Mouse (Mus musculus) lung, postnatal 0 days (tissue): ENCODE data around the gene Lrrc56. TPM values are rescaled to one million over a fixed set of nuclear protein-coding genes. Genes with fewer than 3 reads are reported as not detected.

Experiments
- ATAC-seq: fragments of 200-750 bp; cut with Nextera tagmentation; 2 replicates; pipeline ENCODE4 v1.8.0; 2017; ENCODE audit warnings: moderate library complexity
- DNase-seq: peaks from one replicate; pipeline ENCODE4 v3.0.0-alpha.2; 2016; ENCODE audit warnings: low spot score
- H3K27ac ChIP-seq: fragments of 300-500 bp; sonication (generic); 2 replicates; pipeline ENCODE4 v1.5.1; 2014; ENCODE audit warnings: antibody characterized with exemption, mild to moderate bottlenecking, low read length, mixed read lengths
- H3K27me3 ChIP-seq: fragments of 300-500 bp; sonication (generic); replicated peaks from 2 replicates; pipeline ENCODE4 v1.6.1; 2014; ENCODE audit warnings: low read length, mixed read lengths; ENCODE audit not compliant: insufficient read depth
- H3K36me3 ChIP-seq: fragments of 300-500 bp; sonication (generic); 2 replicates; pipeline ENCODE4 v1.6.1; 2014; ENCODE audit warnings: low read length, mixed read lengths; ENCODE audit not compliant: insufficient read depth
- H3K4me1 ChIP-seq: fragments of 300-500 bp; sonication (generic); 2 replicates; pipeline ENCODE4 v1.6.1; 2014; ENCODE audit warnings: antibody characterized with exemption, low read depth, low read length, mixed read lengths; ENCODE audit not compliant: insufficient read depth
- H3K4me2 ChIP-seq: fragments of 300-500 bp; sonication (generic); replicated peaks from 2 replicates; pipeline ENCODE4 v1.6.1; 2014; ENCODE audit warnings: low read depth, mild to moderate bottlenecking, low read length, moderate library complexity, mixed read lengths
- H3K4me3 ChIP-seq: fragments of 300-500 bp; sonication (generic); 2 replicates; pipeline ENCODE4 v1.5.1; 2014; ENCODE audit warnings: low read depth, low read length
- H3K9ac ChIP-seq: fragments of 300-500 bp; sonication (generic); replicated peaks from 2 replicates; pipeline ENCODE4 v1.6.1; 2014; ENCODE audit warnings: low read depth, mild to moderate bottlenecking
- H3K9me3 ChIP-seq: fragments of 300-500 bp; sonication (generic); 2 replicates; pipeline ENCODE4 v1.6.1; 2016; ENCODE audit warnings: low read length, mixed read lengths
- CTCF ChIP-seq: IDR thresholded peaks from 2 replicates; pipeline ENCODE4 v1.5.1; 2016; ENCODE audit warnings: antibody characterized with exemption, mild to moderate bottlenecking
- EP300 ChIP-seq: IDR thresholded peaks from 2 replicates; pipeline ENCODE4 v1.6.1; 2016; ENCODE audit warnings: antibody characterized with exemption, mild to moderate bottlenecking, control low read depth
- WGBS: fragments of 180-500 bp; shearing (Covaris S2); extraction: QIAGEN DNeasy Blood & Tissue Kit; methylation state at CpG from one replicate; pipeline ENCODE4 v1.1.7; 2014; 5-methylcytosine and 5-hydroxymethylcytosine counted together
- polyA plus RNA-seq: library from polyadenylated mRNA; unstranded; fragments of >200 nt; fragmentation: Nextera tagmentation; extraction: Ambion mirVana; gene quantifications from 2 replicates; pipeline ENCODE4 v1.2.1, GENCODE M21; 2015

Gene Lrrc56
- polyA plus RNA-seq, 1 experiment from 2014 or later = 6.8 TPM

GRCm38 (mm10) chr7:141218141-141218540 is 24.2 kb downstream of the Lrrc56 start:
- no peaks in the 10 kb centered on the region for H3K9me3 ChIP-seq
- ATAC-seq (no peak), DNase-seq (no peak)
- peaks cover 29% of the 10 kb centered on the region for H3K4me1 ChIP-seq
- TF ChIP-seq EP300 (no peak), CTCF (no peak)
- peak overlapping the region; percentile 97; the same call in 1 of the 2 replicates for H3K4me2 ChIP-seq
- no peak overlapping the region for H3K27ac ChIP-seq
- H3K36me3 ChIP-seq = no peaks in the 10 kb centered on the region
- H3K4me3 ChIP-seq = no peak overlapping the region
- WGBS = 63% methylated on average over 3 of the region's 3 CpGs
- no peak overlapping the region for H3K9ac ChIP-seq
- no peaks in the 10 kb centered on the region for H3K27me3 ChIP-seq

DNA sequence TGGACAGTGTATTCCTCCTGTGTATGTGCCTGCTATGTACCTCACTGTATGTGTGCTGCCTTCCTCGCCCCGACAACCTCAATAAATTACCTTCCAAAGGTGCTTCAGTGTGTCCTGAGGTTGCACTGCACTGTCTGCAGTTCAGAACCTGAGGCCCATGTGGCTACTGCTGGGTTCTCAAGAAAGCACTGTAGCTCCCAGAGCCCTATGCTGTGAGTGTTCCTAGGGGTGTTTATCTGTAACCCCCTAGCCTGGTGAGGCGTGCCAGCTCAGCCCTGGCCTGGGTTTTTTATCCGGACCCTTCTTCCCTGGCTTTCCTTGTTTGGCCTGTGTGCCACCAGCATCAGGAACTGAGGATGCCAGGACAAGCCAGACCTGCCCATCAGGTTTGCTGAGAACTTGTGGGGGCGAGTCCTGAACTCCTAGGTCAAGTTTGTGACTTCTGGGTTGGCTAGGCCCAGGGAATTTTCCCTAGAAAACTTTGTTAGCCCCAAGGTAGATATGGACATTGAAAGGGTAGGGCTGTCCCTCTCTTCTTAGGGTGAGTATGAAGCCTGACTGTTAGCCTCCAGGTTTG is 24.7 kb downstream of the Lrrc56 start:
- Histone ChIP-seq H3K9me3 (no peaks in the 10 kb centered on the region), H3K4me1 (peaks cover 30% of the 10 kb centered on the region), H3K4me2 (no peak overlapping the region), H3K9ac (no peak overlapping the region), H3K27ac (no peak overlapping the region), H3K36me3 (no peaks in the 10 kb centered on the region), H3K4me3 (no peak overlapping the region), H3K27me3 (no peaks in the 10 kb centered on the region)
- no peak for TF ChIP-seq CTCF
- no peak for TF ChIP-seq EP300
- no peak for DNase-seq
- 68% methylated on average over 5 of the region's 5 CpGs for WGBS
- ATAC-seq = no peak

DNA sequence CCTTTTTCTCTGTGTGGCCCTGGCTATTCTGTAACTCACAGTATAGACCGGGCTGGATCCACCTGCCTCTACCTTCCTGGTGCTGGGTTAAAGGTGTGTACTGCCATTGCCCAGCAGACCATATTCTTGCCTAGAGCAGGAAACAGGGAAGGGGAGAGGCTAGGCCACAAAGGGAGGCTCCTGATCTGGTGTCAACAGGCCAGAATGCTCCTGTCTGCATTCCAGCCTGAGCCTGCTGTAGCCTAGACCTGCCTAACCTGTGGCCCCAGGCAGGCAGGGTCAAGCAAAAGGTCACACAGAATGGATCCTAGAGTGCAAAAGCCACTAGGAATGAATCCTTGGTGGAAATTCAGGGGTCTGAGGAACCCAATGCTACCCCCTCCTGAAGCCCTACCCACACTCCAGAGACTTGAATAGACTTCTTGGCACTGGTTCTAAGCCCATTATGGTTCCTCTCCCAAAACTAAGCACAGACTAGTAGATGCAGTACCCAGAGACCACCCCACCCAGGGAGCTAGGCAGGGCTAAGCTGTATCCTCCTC is 25.7 kb downstream of the Lrrc56 start:
- ATAC-seq = no peak
- no peaks in the 10 kb centered on the region for H3K27me3 ChIP-seq
- H3K4me1 ChIP-seq = peaks cover 30% of the 10 kb centered on the region
- H3K9me3 ChIP-seq = no peaks in the 10 kb centered on the region
- TF ChIP-seq EP300 (no peak), CTCF (no peak)
- H3K27ac ChIP-seq = no peak overlapping the region
- H3K4me3 ChIP-seq = no peak overlapping the region
- no peak overlapping the region for H3K9ac ChIP-seq
- 82% methylated on average over 1 of the region's 1 CpGs for WGBS
- no peak overlapping the region for H3K4me2 ChIP-seq
- no peak for DNase-seq
- no peaks in the 10 kb centered on the region for H3K36me3 ChIP-seq

DNA sequence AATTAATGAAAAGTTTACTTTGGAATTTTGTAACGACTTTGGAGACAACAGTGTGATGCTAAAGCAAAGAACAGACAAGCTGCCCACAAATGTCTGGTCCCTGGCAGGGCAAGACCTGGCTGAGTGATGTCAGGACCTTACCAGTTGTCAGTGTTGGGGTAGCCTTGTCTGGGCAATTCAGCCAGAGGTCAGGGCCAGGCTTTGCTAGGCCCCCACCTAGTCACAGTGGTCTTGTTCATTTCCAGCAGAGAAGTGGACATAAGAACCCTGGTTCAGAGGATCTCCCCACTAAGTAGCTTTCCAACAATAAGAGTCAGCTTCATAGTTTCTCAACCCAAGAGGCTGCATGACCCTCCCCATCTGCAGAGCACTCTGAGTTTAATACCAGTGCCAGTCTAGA is 26.4 kb downstream of the Lrrc56 start:
- ATAC-seq (no peak), DNase-seq (no peak)
- Histone ChIP-seq H3K4me2 (no peak overlapping the region), H3K27ac (no peak overlapping the region), H3K4me3 (no peak overlapping the region), H3K9ac (no peak overlapping the region), H3K9me3 (no peaks in the 10 kb centered on the region), H3K4me1 (peaks cover 26% of the 10 kb centered on the region), H3K27me3 (no peaks in the 10 kb centered on the region), H3K36me3 (no peaks in the 10 kb centered on the region)
- 64% methylated on average over 1 of the region's 1 CpGs for WGBS
- no peak for TF ChIP-seq EP300
- TF ChIP-seq CTCF = no peak

GRCm38 (mm10) chr7:141221249-141222125 is 27.5 kb downstream of the Lrrc56 start:
- Histone ChIP-seq H3K4me3 (peak overlapping the region; percentile 49), H3K27ac (peak overlapping the region; percentile 81), H3K36me3 (no peaks in the 10 kb centered on the region), H3K9ac (peak overlapping the region; percentile 21; the same call in 1 of the 2 replicates), H3K9me3 (no peaks in the 10 kb centered on the region), H3K27me3 (no peaks in the 10 kb centered on the region), H3K4me1 (peaks cover 21% of the 10 kb centered on the region), H3K4me2 (peak overlapping the region; percentile 85)
- peak; percentile 99 for DNase-seq
- WGBS = 4% methylated on average over 41 of the region's 44 CpGs
- TF ChIP-seq CTCF = peak; percentile 45
- TF ChIP-seq EP300 = no peak
- peak; percentile 96 for ATAC-seq

- TF ChIP-seq EP300 (0 out of 2 replicates have a peak, but pooled peaks have one; percentile 24), CTCF (no peak)
- Histone ChIP-seq H3K4me2 (peak overlapping the region; percentile 85), H3K9me3 (no peaks in the 10 kb centered on the region), H3K27me3 (no peaks in the 10 kb centered on the region), H3K36me3 (no peaks in the 10 kb centered on the region), H3K4me3 (peak overlapping the region; percentile 20; the same call in 1 of the 2 replicates), H3K27ac (peak overlapping the region; percentile 81), H3K4me1 (peaks cover 21% of the 10 kb centered on the region), H3K9ac (0 out of 2 replicates have a peak overlapping the region, but pooled peaks have one; percentile 23)
- no peak for ATAC-seq
- no peak for DNase-seq
- 3% methylated on average over 8 of the region's 8 CpGs for WGBS
These were observed 28.1 kb downstream of the Lrrc56 start for GRCm38 (mm10) chr7:141222126-141222467.
